8 mouse cellular contexts compared by ENCODE assay signal in the genomic region with DNA sequence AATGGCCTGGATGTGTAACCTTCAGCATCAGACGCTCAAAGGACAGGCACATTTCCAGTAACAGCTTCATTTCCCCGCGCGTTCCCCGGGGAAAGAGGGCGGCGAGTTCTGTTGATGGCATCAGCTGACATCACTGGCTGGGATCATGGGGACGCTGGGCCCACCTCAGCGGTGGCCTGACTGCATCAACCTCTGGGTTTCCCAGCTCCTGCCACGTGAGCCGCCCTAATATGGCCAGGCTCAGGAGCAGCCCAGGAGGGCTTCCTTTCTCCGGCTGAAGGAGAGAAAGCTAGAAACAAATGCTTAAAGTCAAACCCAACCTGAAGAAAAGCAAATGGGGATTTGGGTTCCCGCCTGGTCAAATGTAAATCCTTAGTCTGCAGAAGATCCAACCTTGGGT. TPM values are rescaled to one million over a fixed set of nuclear protein-coding genes. Genes with fewer than 3 reads are reported as not detected.
DNase-seq lines count a peak whose midpoint lies in the region; ATAC-seq lines count a peak whose summit lies in the region.

No protein-coding gene starts in this region.

- peak overlapping the region; percentile 93 for H3K4me2 ChIP-seq in kidney, embryonic 14.5 days (replicated peaks; ENCODE audit: low read depth, low read length)
- peak overlapping the region; percentile 93 for H3K4me2 ChIP-seq in forebrain, embryonic 16.5 days (ENCODE audit: low read length)
- peak overlapping the region; percentile 83 for H3K4me2 ChIP-seq in neural tube, embryonic 12.5 days (replicated peaks)

- peak overlapping the region; percentile 76; the same call in 1 of the 2 replicates for H3K9ac ChIP-seq in kidney, embryonic 14.5 days (ENCODE audit: low read depth, low read length)
- peak overlapping the region; percentile 85 for H3K9ac ChIP-seq in forebrain, embryonic 16.5 days (replicated peaks; ENCODE audit: low read depth, low read length)
- H3K9ac ChIP-seq in neural tube, embryonic 12.5 days, result peak overlapping the region; percentile 86

- no peak overlapping the region for H3K27ac ChIP-seq in kidney, embryonic 14.5 days (ENCODE audit: low read depth, low read length)
- no peak overlapping the region for H3K27ac ChIP-seq in forebrain, embryonic 16.5 days (ENCODE audit: low read length)
- peak overlapping the region; percentile 94 for H3K27ac ChIP-seq in hindbrain, embryonic 10.5 days
- H3K27ac ChIP-seq in neural tube, embryonic 12.5 days, result peak overlapping the region; percentile 68

- H3K27me3 ChIP-seq in kidney, embryonic 14.5 days (ENCODE audit: control insufficient read depth, insufficient read depth, low read length), result no peaks in the 10 kb centered on the region; the same call in 1 of the 2 replicates
- no peaks in the 10 kb centered on the region for H3K27me3 ChIP-seq in forebrain, embryonic 16.5 days (replicated peaks; ENCODE audit: control insufficient read depth, insufficient read depth, low read length)
- 0 out of 2 replicates have a peak, but pooled peaks cover 8% of the 10 kb centered on the region for H3K27me3 ChIP-seq in hindbrain, embryonic 10.5 days (ENCODE audit: insufficient read depth, poor library complexity, severe bottlenecking)
- no peaks in the 10 kb centered on the region for H3K27me3 ChIP-seq in neural tube, embryonic 12.5 days (replicated peaks)

- H3K4me1 ChIP-seq in kidney, embryonic 14.5 days (ENCODE audit: control insufficient read depth, insufficient read depth, low read length), result peaks cover 3% of the 10 kb centered on the region; the same call in 1 of the 2 replicates
- peaks cover 12% of the 10 kb centered on the region for H3K4me1 ChIP-seq in forebrain, embryonic 16.5 days (replicated peaks; ENCODE audit: control insufficient read depth, insufficient read depth, low read length)
- peaks cover 20% of the 10 kb centered on the region for H3K4me1 ChIP-seq in hindbrain, embryonic 10.5 days (replicated peaks)
- H3K4me1 ChIP-seq in neural tube, embryonic 12.5 days, result 0 out of 2 replicates have a peak, but pooled peaks cover 13% of the 10 kb centered on the region

- no peak for DNase-seq in kidney, adult 8-10 months
- peak; percentile 62 to 73 for DNase-seq in cerebellum, adult 18-20 months
- DNase-seq in hindbrain, embryonic 10.5 days (ENCODE audit: low spot score), result peak; percentile 67
- peak; percentile 67 for DNase-seq in left cerebral cortex, postnatal 4 days
- no peak for DNase-seq in spleen, postnatal 4 days (ENCODE audit: low spot score in 2 of 2)

- H3K9me3 ChIP-seq in kidney, embryonic 14.5 days (ENCODE audit: control insufficient read depth, low read length), result no peaks in the 10 kb centered on the region
- no peaks in the 10 kb centered on the region for H3K9me3 ChIP-seq in forebrain, embryonic 16.5 days (ENCODE audit: control insufficient read depth, low read length)
- no peaks in the 10 kb centered on the region for H3K9me3 ChIP-seq in hindbrain, embryonic 10.5 days
- H3K9me3 ChIP-seq in neural tube, embryonic 12.5 days, result no peaks in the 10 kb centered on the region

- 3% methylated on average over 13 of the region's 13 CpGs for WGBS in kidney, embryonic 14.5 days
- under 1% methylated on average over 13 of the region's 13 CpGs for WGBS in forebrain, embryonic 16.5 days
- 2% methylated on average over 13 of the region's 13 CpGs for WGBS in hindbrain, embryonic 10.5 days
- WGBS in neural tube, embryonic 12.5 days, result 2% methylated on average over 13 of the region's 13 CpGs

- ATAC-seq in kidney, embryonic 14.5 days (ENCODE audit: low FRiP score, low TSS enrichment), result peak; percentile 71
- peak; percentile 51 for ATAC-seq in forebrain, embryonic 16.5 days
- ATAC-seq in neural tube, embryonic 12.5 days (ENCODE audit: low FRiP score, low read depth), result peak; percentile 85

- intact Hi-C loops in left cerebral cortex, postnatal 4 days (cut with DNase I), result no loop called here

- H3K4me3 ChIP-seq in kidney, embryonic 14.5 days (ENCODE audit: low read length), result peak overlapping the region; percentile 74
- peak overlapping the region; percentile 82 for H3K4me3 ChIP-seq in forebrain, embryonic 16.5 days (replicated peaks; ENCODE audit: low read length)
- peak overlapping the region; percentile 85 for H3K4me3 ChIP-seq in hindbrain, embryonic 10.5 days
- H3K4me3 ChIP-seq in neural tube, embryonic 12.5 days, result peak overlapping the region; percentile 83

- no peaks in the 10 kb centered on the region for H3K36me3 ChIP-seq in kidney, embryonic 14.5 days (ENCODE audit: control insufficient read depth, insufficient read depth, low read length)
- no peaks in the 10 kb centered on the region for H3K36me3 ChIP-seq in forebrain, embryonic 16.5 days (ENCODE audit: control insufficient read depth, insufficient read depth)
- no peaks in the 10 kb centered on the region for H3K36me3 ChIP-seq in hindbrain, embryonic 10.5 days
- no peaks in the 10 kb centered on the region for H3K36me3 ChIP-seq in neural tube, embryonic 12.5 days

RNA-seq across cellular contexts. Expression of a gene that starts 0.5 kb away (rescaled TPM):
- 49.1 and 70.7 TPM in 2 replicates for polyA plus RNA-seq in kidney, embryonic 14.5 days (2014; fragmentation: Nextera tagmentation; extraction: Ambion mirVana)
- 25.7 and 28.1 TPM in 2 replicates for polyA plus RNA-seq in forebrain, embryonic 16.5 days (2015; fragmentation: Nextera tagmentation; extraction: Ambion mirVana)
- 36.4 and 45.8 TPM in 2 replicates for polyA plus RNA-seq in hindbrain, embryonic 10.5 days (2016; fragmentation: Nextera tagmentation; extraction: Ambion mirVana)
- total RNA-seq in left cerebral cortex, postnatal 4 days (2021), result 10 to 100 TPM; 61.6 to 63.4 TPM
- 81.2 and 94.2 TPM in 2 replicates for polyA plus RNA-seq in neural tube, embryonic 12.5 days (2016; fragmentation: Nextera tagmentation; extraction: Ambion mirVana)

Comparison
In these comparisons a context has a peak if more than half of its experiments do, and no peak if none do; other contexts are left out.
1. H3K27ac ChIP-seq: peak in hindbrain, embryonic 10.5 days (single experiment) and neural tube, embryonic 12.5 days (single experiment); none in kidney, embryonic 14.5 days (single experiment) and forebrain, embryonic 16.5 days (single experiment).
2. DNase-seq: peak in cerebellum, adult 18-20 months (2 of 2), hindbrain, embryonic 10.5 days (single experiment) and left cerebral cortex, postnatal 4 days (single experiment); none in kidney, adult 8-10 months (0 of 2) and spleen, postnatal 4 days (0 of 2).
3. Peak in every context shown above with its lines, with median percentiles within 50 percentile points of each other: ATAC-seq, H3K4me2 ChIP-seq, H3K4me3 ChIP-seq and H3K9ac ChIP-seq.